Mouse (Mus musculus) embryonic facial prominence, embryonic 10.5 days (tissue): ENCODE data around the gene Foxc1. TPM values are rescaled to one million over a fixed set of nuclear protein-coding genes. Genes with fewer than 3 reads are reported as not detected.

Experiments
- DNase-seq: peaks from one replicate; pipeline ENCODE4 v3.0.0-alpha.2; 2017; ENCODE audit warnings: low spot score
- H3K27ac ChIP-seq: fragments of 300-500 bp; sonication (generic); replicated peaks from 2 replicates; pipeline ENCODE4 v1.5.1; 2016; ENCODE audit warnings: mild to moderate bottlenecking
- H3K27me3 ChIP-seq: fragments of 300-500 bp; sonication (generic); replicated peaks from 2 replicates; pipeline ENCODE4 v1.6.1; 2016; ENCODE audit warnings: low read depth, mild to moderate bottlenecking; ENCODE audit not compliant: poor library complexity, severe bottlenecking
- H3K36me3 ChIP-seq: fragments of 300-500 bp; sonication (generic); replicated peaks from 2 replicates; pipeline ENCODE4 v1.6.1; 2016; ENCODE audit warnings: mild to moderate bottlenecking, moderate library complexity
- H3K4me1 ChIP-seq: fragments of 300-500 bp; sonication (generic); 2 replicates; pipeline ENCODE4 v1.6.1; 2016
- H3K4me3 ChIP-seq: fragments of 300-500 bp; sonication (generic); 2 replicates; pipeline ENCODE4 v1.5.1; 2016; ENCODE audit warnings: mild to moderate bottlenecking, moderate library complexity
- H3K9me3 ChIP-seq: fragments of 300-500 bp; sonication (generic); 2 replicates; pipeline ENCODE4 v1.6.1; 2016; ENCODE audit warnings: mild to moderate bottlenecking
- WGBS: fragments of 180-500 bp; shearing (Covaris S2); methylation state at CpG from one replicate; pipeline ENCODE4 v1.1.7; 2016; 5-methylcytosine and 5-hydroxymethylcytosine counted together
- polyA plus RNA-seq: library from polyadenylated mRNA; unstranded; fragments of >200 nt; fragmentation: Nextera tagmentation; extraction: Ambion mirVana; gene quantifications from 2 replicates; pipeline ENCODE4 v1.2.1, GENCODE M21; 2016

Gene Foxc1
- 3.3 and 4.1 TPM in 2 replicates for polyA plus RNA-seq

DNA sequence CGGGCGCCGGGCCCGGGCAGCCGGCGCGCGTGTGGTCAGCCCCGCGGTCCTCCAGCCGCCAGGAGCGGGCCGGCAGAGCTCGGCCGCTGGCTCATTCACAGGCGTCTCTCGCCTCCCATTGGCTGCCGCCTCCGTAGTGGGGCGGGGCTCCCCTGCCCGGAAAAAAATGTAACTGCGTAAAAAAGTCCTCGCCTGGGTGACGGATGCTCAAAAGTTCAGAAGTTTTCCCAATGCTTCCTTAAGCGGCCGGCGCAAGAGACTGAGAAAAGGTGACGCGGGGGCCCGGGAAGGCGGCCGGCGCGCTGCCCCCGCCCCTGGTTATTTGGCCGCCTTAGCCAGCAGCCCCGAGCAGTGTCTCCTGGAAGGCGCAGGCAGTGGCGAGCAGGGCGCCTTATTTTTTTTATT is at the start of gene Foxc1:
TSS of gene Foxc1 (plus strand) at position 206 of the 405 bp plus-strand sequence.
- DNase-seq = peak; percentile 93
- Histone ChIP-seq H3K9me3 (no peaks in the 10 kb centered on the region), H3K27me3 (peaks cover 99% of the 10 kb centered on the region), H3K36me3 (peaks cover 15% of the 10 kb centered on the region), H3K4me3 (peak within 1 kb of the TSS; percentile 77), H3K27ac (peak within 1 kb of the TSS; percentile 95), H3K4me1 (peaks cover 76% of the 10 kb centered on the region)
- under 1% methylated on average over 40 of the region's 40 CpGs for WGBS

DNA sequence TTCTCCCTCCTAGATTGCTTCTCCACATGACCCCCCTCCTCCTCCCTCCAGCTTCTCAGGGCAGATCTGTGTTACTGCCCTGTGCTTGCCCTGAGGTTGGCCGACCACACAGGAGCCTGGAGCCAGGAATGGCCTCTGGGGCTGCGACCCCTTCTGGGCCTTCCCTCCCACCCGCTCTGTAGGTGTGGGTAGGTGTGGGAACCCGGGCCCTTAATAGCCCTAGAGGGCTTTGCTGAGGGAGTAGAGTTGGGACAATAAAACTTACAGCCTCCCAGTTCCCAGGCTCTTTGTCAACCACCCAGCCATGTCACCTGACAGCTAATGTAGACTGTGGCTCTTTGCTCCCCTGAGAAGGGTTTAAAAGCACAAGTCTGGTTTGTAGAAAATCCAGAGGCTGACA is 46.0 kb upstream of the Foxc1 start:
- no peak overlapping the region for H3K4me3 ChIP-seq
- no peaks in the 10 kb centered on the region for H3K9me3 ChIP-seq
- 52% methylated on average over 4 of the region's 4 CpGs for WGBS
- 0 out of 2 replicates have a peak overlapping the region, but pooled peaks have one; percentile 48 for H3K27ac ChIP-seq
- no peaks in the 10 kb centered on the region for H3K27me3 ChIP-seq
- DNase-seq = no peak
- peaks cover 17% of the 10 kb centered on the region for H3K4me1 ChIP-seq
- no peaks in the 10 kb centered on the region for H3K36me3 ChIP-seq

DNA sequence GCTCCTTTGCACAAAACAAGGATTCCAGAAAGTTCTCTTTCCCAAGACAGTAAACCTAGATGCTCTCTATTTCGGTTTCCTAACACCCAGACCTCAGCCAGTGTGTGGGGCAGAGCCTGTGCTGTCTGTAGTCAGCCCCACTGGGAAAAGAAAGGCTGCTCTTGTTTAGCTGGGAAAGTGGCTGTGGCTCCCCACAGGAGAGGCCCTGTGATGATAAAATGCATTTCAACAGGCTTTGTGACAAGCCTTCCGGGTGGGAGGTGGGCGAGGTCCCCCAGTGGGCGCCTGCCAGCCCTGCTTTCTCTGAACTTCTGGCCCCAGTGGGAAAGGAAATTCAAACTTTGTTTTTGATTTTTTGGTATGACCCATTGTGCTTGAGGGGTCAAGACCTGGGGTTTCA is 45.4 kb upstream of the Foxc1 start:
- Histone ChIP-seq H3K27ac (0 out of 2 replicates have a peak overlapping the region, but pooled peaks have one; percentile 4), H3K9me3 (no peaks in the 10 kb centered on the region), H3K36me3 (no peaks in the 10 kb centered on the region), H3K4me1 (peaks cover 17% of the 10 kb centered on the region), H3K27me3 (no peaks in the 10 kb centered on the region), H3K4me3 (no peak overlapping the region)
- WGBS = 65% methylated on average over 4 of the region's 4 CpGs
- DNase-seq = no peak

DNA sequence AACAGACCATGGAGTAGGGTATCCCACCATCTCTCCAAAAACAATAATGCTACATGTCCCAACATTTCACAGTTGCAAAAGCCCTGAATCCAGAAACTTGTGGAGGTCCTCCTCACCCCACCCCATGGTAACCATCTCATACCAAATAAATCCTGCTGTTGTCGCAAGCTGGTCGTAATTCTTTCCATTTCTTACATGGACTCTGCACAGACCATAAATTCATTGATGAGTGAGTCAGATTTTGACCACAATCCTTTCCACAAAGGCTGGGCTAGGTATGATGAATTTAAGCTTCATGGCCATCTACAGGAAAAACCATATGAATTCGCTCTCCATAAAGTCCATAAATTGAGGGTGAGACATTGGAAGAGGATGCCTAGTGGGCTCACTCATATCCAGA is 42.0 kb upstream of the Foxc1 start:
- DNase-seq = no peak
- Histone ChIP-seq H3K27me3 (no peaks in the 10 kb centered on the region), H3K36me3 (no peaks in the 10 kb centered on the region), H3K4me1 (peaks cover 17% of the 10 kb centered on the region), H3K9me3 (no peaks in the 10 kb centered on the region), H3K27ac (no peak overlapping the region), H3K4me3 (no peak overlapping the region)
- 94% methylated on average over 3 of the region's 3 CpGs for WGBS

DNA sequence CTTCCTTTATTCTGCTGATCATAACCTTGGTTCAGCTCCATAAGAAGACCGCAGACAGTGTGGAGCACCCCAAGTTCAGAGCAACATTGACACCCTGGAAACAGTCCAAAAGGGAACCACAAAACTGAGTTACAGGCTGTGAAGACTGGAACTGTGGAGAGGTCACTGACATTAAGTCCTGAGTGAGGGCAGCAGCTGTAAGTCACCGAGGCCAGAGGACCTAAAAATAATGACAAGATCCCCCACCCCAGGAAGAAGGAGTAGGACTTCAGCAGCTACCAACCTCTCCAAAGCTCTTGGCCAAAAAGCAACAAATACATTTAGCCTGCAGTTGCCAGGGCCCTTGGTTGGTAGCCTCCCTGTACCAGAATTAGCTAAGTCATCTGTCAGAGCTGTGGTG is 40.9 kb upstream of the Foxc1 start:
- Histone ChIP-seq H3K27me3 (no peaks in the 10 kb centered on the region), H3K36me3 (no peaks in the 10 kb centered on the region), H3K9me3 (no peaks in the 10 kb centered on the region), H3K4me1 (peaks cover 7% of the 10 kb centered on the region), H3K27ac (no peak overlapping the region), H3K4me3 (no peak overlapping the region)
- 82% methylated on average over 2 of the region's 2 CpGs for WGBS
- no peak for DNase-seq

DNA sequence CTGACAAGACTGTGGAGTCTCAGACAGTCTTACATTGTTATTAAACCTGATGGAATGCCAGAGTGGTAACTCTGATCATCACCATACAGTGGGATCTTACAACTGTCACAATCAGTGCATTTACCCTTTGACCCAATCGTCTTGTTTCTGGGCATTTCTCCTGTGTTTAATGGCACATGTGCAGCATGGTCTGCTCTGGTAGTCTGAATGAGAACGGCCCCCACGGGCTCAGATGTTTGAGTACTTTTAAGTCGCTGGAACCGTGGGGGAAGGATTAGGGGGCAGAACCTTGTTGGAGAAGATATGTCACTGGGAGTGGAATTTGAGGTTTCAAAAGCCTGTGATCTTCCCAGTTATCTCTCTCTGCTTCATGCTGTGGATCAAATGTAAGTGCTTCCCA is 33.6 kb upstream of the Foxc1 start:
- H3K27ac ChIP-seq = no peak overlapping the region
- 70% methylated on average over 5 of the region's 5 CpGs for WGBS
- no peaks in the 10 kb centered on the region for H3K9me3 ChIP-seq
- H3K27me3 ChIP-seq = no peaks in the 10 kb centered on the region
- no peaks in the 10 kb centered on the region for H3K36me3 ChIP-seq
- DNase-seq = no peak
- peaks cover 14% of the 10 kb centered on the region; the same call in 1 of the 2 replicates for H3K4me1 ChIP-seq
- H3K4me3 ChIP-seq = no peak overlapping the region

DNA sequence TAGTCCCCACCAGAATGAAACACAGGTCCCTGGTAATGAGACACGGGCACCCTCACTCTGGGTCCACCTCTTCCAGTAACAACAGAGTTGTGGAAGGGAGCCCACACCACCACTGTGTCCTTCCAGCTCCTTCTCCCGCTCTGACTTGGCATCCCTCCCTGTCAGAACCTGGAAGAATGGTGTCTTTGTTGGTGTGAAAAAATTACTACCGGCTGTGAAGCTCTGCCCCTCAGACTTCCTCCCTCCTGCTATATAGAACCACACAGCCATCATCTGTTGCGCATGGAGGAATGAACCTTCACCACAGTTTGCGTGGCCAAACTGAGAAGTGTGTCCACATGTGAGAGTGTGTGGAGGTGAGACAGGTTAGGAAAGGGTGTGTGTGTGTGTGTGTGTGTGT is 30.7 kb upstream of the Foxc1 start:
- Histone ChIP-seq H3K4me3 (no peak overlapping the region), H3K27me3 (no peaks in the 10 kb centered on the region), H3K4me1 (peaks cover 21% of the 10 kb centered on the region), H3K27ac (no peak overlapping the region), H3K36me3 (no peaks in the 10 kb centered on the region), H3K9me3 (no peaks in the 10 kb centered on the region)
- WGBS = 56% methylated on average over 5 of the region's 5 CpGs
- no peak for DNase-seq

DNA sequence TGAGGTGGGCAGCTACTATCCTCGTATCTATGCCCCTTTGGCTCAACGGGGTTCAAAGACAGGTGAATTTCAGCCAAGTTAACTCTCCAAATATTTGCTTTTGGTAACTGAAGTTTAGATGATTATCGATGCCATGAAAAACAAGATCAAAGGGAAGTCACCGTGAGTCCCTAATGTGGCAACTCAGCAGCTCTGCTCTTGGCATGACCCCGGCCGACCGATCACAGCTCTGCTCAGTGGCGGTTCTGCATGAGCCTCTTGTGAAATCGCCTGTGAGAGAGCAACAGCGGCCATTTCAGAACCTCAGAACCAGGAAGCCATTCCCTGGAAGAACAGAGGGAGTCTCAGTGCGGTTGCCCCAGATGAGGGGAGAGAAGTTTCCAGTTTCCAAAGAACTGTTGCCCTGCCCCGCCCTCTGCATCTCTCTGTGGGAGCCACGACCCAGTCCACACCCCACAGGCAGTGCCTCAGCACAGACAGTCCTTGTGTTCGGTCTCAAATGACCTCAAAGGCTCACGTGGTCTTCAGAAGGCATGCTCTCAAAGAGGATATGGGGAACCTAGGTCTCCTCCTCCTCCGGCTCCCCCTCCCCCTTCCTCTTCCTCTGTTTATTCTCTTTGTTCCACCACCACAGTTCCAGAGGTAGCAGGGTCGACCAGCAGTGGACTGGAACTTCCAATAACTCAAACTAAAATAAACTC is 27.0 kb upstream of the Foxc1 start:
- Histone ChIP-seq H3K4me1 (peaks cover 21% of the 10 kb centered on the region), H3K27ac (no peak overlapping the region), H3K4me3 (no peak overlapping the region), H3K9me3 (no peaks in the 10 kb centered on the region), H3K36me3 (no peaks in the 10 kb centered on the region), H3K27me3 (no peaks in the 10 kb centered on the region)
- no peak for DNase-seq
- WGBS = 64% methylated on average over 17 of the region's 17 CpGs

DNA sequence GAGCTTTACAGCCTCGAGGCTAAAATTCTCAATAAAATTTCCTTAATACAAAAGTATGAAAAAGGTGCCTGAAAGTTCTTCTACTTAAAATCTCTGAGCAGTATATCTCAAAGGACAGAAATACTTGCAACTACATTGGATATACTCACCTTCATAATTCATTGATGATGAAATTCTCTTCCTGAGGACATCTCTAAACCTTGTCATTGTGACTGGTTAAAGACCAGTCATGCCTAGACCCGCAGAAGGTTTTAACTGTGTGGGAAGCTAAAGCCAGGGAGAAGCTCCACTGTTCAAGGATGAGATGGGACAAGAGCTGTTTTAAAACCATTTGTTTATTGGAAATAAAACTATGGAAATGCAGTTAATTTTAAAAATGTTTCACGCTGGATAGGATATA is 26.1 kb upstream of the Foxc1 start:
- Histone ChIP-seq H3K36me3 (no peaks in the 10 kb centered on the region), H3K4me1 (peaks cover 21% of the 10 kb centered on the region), H3K27ac (no peak overlapping the region), H3K4me3 (no peak overlapping the region), H3K27me3 (no peaks in the 10 kb centered on the region), H3K9me3 (no peaks in the 10 kb centered on the region)
- no peak for DNase-seq
- WGBS = 91% methylated on average over 3 of the region's 3 CpGs

DNA sequence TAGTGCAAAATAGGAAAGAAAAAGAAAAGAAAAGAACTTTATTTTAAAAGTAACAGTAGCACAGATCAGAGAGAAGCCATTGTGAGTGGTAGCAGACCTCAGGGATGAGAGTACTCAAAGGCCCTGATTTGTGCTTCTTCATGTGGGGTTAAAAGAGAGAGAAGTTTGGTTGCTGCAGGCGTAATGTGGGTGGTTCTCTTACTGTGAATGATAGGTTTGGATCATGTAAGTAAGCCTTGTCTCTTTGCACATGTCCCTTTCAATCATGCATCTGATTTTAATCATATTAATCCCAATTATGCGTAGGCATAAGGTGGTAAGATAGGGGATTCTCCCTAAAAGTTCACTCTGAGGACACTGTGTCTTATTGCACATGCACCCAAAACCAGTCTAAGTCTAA is 24.4 kb upstream of the Foxc1 start:
- 88% methylated on average over 2 of the region's 2 CpGs for WGBS
- Histone ChIP-seq H3K27me3 (no peaks in the 10 kb centered on the region), H3K27ac (no peak overlapping the region), H3K9me3 (no peaks in the 10 kb centered on the region), H3K4me3 (no peak overlapping the region), H3K4me1 (peaks cover 8% of the 10 kb centered on the region), H3K36me3 (no peaks in the 10 kb centered on the region)
- no peak for DNase-seq

DNA sequence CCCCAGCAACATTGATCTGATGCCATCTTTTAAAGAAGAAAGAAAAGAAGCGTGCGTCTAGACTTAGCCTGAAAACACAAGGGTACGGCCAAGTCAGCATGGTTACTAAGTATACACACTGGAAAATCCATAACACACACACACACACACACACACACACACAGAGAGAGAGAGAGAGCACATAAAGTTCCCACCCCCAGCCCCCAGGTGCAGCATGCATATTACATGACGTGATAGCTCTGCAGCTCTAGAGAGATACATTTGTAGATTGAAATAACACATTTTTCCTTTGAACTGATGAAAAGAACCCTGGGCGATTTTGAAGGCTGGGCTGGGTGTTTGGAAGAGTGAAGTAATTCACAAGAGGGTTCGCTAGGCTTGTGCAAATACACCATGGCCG is 21.7 kb upstream of the Foxc1 start:
- WGBS = 87% methylated on average over 7 of the region's 7 CpGs

DNA sequence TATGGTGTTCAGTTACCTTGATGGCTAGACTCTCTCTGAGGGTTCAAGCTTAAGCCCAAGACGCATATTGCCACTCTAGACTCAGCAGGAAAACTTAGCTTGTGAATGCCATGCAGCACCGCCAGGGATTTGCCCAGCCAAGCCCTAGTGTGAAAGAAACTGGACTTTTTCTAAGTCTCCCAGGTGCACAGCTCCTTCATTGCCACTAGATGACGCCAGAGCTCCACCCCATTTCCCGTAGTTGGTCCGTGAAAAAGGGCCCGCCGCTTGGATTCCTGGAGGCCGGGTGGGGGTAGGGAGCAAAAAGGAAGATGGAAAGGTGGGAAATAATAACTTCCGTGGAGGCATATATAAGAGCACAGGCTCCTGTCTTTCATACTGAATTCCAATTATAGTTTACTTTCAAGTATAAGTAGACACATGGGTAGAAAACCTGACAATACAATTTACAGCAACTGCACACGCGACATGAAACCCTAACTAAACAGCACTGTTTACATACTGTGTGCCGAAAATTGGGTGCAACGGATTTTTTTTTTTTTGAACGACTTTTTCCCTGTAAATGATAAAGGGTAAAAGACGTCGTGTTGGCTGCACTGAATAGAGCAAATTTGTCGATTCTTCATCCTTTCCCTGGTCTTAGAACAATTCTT is 13.8 kb upstream of the Foxc1 start:
- no peaks in the 10 kb centered on the region for H3K9me3 ChIP-seq
- peak; percentile 82 for DNase-seq
- no peaks in the 10 kb centered on the region for H3K36me3 ChIP-seq
- peaks cover 16% of the 10 kb centered on the region for H3K4me1 ChIP-seq
- peak overlapping the region; percentile 34; the same call in 1 of the 2 replicates for H3K4me3 ChIP-seq
- 19% methylated on average over 17 of the region's 17 CpGs for WGBS
- peaks cover 36% of the 10 kb centered on the region for H3K27me3 ChIP-seq
- no peak overlapping the region for H3K27ac ChIP-seq

More for the DNA sequence above, 21.7 kb upstream of the Foxc1 start:
- Histone ChIP-seq H3K9me3 (no peaks in the 10 kb centered on the region), H3K4me1 (peaks cover 2% of the 10 kb centered on the region), H3K36me3 (no peaks in the 10 kb centered on the region), H3K4me3 (no peak overlapping the region), H3K27me3 (no peaks in the 10 kb centered on the region), H3K27ac (no peak overlapping the region)
- no peak for DNase-seq

DNA sequence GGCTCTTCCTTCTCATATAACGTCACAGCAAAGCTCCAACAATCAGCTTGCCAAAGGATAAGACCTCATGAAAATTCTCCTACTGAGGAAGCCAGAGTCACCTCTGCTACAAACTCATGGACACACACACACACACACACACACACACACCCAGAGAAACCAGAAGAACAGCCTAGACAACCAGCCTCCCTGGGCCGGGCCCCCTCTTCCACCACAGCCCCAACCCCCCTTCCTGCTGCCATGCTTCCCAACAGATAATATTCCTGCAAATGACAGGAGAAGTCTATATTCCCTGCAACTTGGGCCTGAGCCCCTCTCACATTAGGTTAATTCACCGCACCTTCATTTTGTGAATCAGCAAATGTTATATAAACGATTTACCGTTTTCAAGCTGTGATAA is 13.3 kb upstream of the Foxc1 start:
- Histone ChIP-seq H3K9me3 (no peaks in the 10 kb centered on the region), H3K36me3 (no peaks in the 10 kb centered on the region), H3K4me1 (peaks cover 22% of the 10 kb centered on the region), H3K4me3 (no peak overlapping the region), H3K27me3 (peaks cover 42% of the 10 kb centered on the region), H3K27ac (no peak overlapping the region)
- 27% methylated on average over 5 of the region's 5 CpGs for WGBS
- DNase-seq = no peak
